Mouse (Mus musculus) adrenal gland, adult 8-10 months (tissue): ENCODE data around the gene Gm42906. TPM values are rescaled to one million over a fixed set of nuclear protein-coding genes. Genes with fewer than 3 reads are reported as not detected.

ENCODE experiments used
- DNase-seq: peaks from one replicate; pipeline ENCODE4 v3.0.0; 2022
- total RNA-seq, 4 experiments: library from RNA; stranded (reverse); gene quantifications; 2 replicates each; pipeline ENCODE4 v1.2.4; 2022

Gene Gm42906
- total RNA-seq, 4 experiments from 2014 or later, result 1.6 to 4.3 (median 4.3) TPM; not detected in 1

DNA sequence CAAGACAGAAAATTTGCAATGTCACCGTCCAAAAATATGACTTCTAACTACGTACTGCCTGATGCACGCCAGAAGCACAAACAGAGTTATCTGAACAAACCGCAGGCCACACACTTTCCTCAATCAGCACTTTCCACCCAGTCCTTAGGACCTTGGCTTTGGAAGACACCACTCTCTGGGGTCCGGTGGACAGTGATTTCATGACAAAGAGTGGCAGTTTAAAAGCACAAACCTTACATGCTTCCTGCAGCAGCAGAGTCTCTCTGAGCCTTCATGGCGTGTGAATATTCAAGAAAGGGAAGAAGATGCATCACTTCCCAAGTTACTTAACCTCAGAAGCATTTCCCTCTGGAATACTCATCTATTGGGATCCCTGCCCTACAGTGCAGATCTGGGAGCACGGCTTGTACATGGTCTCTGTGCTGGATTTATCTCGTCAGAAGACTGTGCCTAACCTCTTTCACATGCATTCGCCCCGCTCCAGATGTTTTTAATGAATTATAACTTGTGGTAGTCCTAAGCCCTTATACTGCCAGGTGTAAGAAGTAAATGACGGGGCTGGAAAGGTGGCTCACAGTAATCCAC is 244.2 kb downstream of the Gm42906 start:
- no peak for DNase-seq

GRCm38 (mm10) chr5:151181288-151181687 is 246.7 kb downstream of the Gm42906 start:
- DNase-seq, result no peak

DNA sequence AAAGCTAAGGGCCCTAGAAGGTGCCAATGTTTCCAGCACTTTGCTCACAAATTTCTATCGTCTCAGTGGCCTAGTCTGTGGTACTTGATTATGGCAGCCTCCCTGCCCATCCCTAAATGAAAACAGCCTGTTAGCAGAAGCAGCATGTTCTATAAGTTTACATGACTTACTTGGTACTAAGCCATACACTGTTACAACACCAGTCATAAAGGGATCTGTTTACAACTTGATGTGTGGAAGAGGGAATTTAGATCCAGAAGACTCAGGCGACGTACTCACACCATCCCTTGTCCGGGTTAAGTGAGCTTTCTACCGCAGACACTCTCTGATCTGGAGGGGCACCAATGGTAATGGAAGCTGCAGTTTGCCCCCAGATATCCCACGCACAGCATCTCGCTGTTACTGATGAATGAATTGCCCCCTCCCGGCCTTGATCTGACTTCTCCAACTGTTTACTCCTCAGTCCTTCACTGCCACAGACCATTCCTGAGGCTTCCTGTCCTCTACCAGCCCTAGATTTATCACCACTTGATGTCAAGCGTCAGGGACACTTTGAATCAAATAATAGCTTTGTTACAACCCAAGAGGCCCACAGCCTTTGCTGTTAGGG is 247.7 kb downstream of the Gm42906 start:
- DNase-seq, result no peak

GRCm38 (mm10) chr5:151177171-151177570 is 250.8 kb downstream of the Gm42906 start:
- DNase-seq, result no peak

- DNase-seq, result no peak
Measured at GRCm38 (mm10) chr5:151175897-151176313, 252.1 kb downstream of the Gm42906 start.

GRCm38 (mm10) chr5:151174485-151175460 is 253.2 kb downstream of the Gm42906 start:
- no peak for DNase-seq

DNA sequence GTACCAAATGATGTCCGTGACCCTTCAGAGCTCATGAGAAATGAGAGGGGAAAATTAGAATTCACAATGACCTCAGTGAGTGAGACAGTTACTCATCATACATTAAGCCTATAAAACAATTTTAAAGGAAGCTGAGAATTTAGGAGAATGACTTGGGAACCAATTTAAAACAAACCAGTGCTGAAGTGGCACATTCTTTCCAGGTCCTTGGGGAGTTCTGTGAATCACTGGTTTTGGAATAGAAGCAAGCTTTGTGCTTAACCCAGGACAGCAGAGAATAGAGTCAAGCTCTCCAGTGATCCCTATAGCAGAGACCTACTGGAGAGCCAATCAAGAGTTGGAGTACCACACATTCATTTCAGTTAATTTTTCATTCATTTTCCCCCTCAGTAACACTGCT is 254.2 kb downstream of the Gm42906 start:
- no peak for DNase-seq

- no peak for DNase-seq
Measured at GRCm38 (mm10) chr5:151170168-151170750, 257.7 kb downstream of the Gm42906 start.

DNA sequence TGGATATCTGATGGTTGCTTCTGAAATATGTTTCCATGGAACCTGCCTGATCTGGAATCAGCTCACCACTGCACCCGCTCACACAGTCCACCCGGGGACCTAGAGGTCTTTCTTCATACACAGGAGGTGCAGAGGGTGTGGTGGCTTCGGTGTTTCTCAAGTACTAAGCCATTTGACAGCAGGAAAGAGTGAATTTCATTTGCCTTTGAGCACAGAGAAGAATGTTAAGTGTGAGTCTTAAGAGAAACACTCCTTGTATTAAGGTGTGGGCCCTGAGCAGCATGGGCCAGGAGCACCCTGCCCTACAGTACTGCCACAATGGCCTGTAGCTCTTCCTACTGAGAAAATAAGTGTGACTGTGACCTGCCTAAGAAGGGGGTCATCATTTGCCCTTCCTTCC is 259.8 kb downstream of the Gm42906 start:
- DNase-seq, result no peak

DNA sequence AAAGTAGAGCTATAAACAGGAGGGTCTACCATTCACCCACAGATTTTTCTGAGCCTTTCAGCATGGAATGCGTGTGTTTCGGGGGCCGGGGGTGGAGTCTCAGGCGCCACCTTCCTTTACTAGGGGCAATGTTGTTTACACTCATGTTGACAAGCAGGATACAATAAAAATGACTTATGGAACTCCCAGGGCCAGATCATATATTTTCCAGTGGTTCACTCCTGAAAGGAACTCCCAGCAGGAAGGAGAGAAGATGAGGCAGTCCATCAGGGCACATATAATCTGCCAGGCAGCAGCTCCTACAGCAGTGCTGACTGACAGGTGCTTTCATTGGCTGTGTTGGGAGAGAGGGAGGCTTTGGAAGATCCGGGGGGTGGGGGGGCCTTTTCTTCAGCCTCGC is 260.3 kb downstream of the Gm42906 start:
- DNase-seq, result no peak

DNA sequence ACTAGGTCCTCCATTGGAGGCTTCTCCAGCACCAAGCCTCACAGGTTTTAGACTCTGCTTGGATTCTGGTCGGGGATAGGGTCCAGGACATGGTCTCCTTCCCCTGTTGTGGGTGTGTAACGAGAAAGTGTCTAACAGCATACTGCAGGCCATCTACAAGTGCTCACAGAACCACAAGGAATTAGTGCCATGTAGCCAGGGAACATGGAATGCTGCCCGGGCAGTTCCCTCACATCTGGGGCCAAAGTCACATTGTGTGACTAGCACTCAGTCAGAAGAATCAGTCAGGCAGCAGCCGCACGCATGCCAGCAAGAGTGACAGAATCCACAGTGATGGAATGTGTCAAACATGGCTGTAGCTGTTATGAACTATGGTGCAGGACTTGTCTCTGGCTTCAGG is 261.7 kb downstream of the Gm42906 start:
- DNase-seq, result no peak

GRCm38 (mm10) chr5:151165381-151166016 is 262.5 kb downstream of the Gm42906 start:
- no peak for DNase-seq

GRCm38 (mm10) chr5:151164815-151165214 is 263.1 kb downstream of the Gm42906 start:
- DNase-seq, result no peak

DNA sequence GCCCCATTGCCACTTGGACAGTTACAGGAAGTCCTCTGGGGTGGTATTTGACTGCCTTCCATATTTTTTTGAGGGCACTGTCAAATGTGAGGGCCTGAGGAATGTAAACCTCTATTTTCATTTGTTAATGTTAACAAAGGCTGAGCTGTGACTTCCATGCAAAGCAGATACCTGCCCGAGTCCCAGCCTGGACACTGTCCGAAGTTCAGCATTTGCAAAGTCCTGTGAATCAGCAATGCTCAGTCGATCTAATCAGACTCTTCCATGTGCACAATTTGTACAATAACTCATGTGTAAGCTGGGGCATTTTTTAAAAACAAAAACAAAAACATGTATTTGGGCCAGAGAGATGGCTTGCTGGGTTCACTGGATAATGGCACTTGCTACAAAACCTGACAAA is 265.3 kb downstream of the Gm42906 start:
- DNase-seq, result no peak

- DNase-seq, result no peak
Measured at GRCm38 (mm10) chr5:151155247-151155646, 272.7 kb downstream of the Gm42906 start.

DNA sequence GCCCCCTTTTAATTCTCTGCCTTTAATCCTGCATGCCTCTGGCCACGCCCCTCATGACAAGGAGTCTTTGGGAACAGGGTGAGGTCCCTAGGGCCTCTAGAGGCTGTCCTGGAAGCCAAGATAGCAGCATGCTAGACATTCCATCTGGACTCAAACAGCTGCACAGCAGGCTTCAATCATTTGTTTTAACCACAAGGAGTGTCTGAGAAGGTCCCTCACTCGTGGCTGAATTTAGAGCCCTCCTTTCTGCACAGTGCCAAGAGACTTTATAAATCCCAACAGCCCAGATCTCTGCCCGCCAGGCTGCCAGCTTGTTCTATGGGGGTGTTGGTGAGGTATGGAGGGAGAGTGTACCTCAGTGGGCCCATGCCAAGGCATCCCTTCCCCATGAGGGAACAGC is 273.2 kb downstream of the Gm42906 start:
- no peak for DNase-seq

DNA sequence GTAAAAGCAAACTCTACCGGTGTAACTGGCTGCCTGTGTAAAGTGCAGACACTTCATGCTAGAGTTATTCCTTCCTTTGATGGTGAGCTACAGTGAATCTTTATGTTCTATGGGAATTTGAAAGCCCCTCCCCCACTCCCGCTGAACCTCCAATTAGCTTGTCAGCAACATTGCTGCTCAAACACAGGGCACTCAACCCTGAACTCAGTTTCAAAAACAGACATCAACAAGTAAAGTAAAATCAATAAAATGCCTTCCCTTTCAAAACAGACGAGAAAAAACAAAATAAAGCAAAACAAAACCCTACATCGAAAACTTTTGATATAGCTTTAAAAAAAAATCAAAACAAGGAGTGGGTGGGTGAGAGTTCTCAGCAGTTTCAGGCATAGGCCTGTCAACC is 273.9 kb downstream of the Gm42906 start:
- no peak for DNase-seq

- no peak for DNase-seq
Measured at GRCm38 (mm10) chr5:151151549-151151948, 276.4 kb downstream of the Gm42906 start.

DNA sequence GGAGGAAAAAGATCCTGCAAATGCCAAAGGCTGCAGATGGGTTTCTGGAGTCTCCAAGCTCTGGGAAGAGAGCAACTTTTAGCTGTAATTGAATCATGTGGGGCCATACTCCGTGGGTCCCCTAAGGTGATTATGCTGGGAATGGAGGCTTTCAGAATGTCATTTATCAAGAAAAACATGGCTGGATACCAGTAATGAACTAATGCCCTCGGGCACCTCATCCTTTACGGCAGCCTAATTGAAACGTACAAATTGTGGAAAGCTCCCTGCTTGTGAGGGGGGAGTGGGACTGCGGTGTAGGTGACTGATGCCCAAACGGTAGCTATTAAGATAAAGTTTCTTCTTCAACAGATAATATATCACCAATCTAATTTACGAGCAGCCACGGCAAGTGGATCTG is 278.5 kb downstream of the Gm42906 start:
- DNase-seq, result no peak

- no peak for DNase-seq
Measured at GRCm38 (mm10) chr5:151148079-151148478, 279.9 kb downstream of the Gm42906 start.

DNA sequence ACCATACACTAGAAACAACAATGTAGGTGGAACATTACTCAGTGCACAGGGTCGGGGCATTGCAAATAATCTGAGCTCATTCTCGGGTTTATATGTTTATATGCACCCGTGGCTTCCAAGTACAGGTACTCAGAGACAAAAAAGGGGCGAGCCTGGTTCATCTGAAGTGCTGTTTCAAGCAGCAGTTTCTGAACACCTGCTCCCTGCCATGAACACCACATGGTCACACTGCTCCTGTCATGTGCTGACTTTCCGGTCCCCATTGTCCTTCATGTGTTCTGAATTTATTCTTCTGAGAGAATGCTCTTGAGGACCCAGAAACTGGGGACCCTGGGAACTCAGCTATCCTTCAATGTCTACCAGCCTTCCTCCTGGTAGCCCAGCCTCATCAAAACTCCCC is 282.2 kb downstream of the Gm42906 start:
- no peak for DNase-seq

- no peak for DNase-seq
Measured at GRCm38 (mm10) chr5:151143955-151144354, 284.0 kb downstream of the Gm42906 start.
